In the genomic region with DNA sequence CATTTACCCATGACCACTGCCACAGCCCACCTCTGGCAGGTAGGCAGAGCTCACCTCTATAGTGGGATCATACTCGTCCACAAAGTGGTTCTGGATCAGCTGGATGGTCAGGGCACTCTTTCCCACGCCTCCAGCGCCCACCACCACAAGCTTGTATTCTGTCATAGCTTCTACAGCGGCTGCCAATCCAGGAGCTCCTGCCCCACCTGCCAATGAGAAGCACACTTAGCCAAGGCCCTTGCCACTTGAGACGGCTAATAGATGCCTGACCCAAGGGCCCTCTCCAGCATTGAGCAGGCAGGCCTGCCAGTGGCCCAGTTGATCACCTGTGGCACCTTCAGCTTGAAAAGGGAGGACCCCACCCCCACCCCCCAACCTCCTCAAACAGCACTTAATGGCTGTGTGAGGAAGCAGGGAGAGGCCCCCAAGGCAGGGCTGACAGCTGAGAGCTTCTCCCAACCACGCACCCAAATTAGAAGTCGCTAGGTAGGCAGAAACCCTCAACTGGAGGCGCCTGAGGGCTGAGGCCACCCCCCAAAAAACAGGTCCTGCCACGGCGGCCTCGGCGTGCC, we compare ENCODE assay signal across 7 mouse cellular contexts. TPM values are rescaled to one million over a fixed set of nuclear protein-coding genes. Genes with fewer than 3 reads are reported as not detected.
DNase-seq lines count a peak whose midpoint lies in the region; ATAC-seq and TF ChIP-seq lines count a peak whose summit lies in the region.

No protein-coding gene starts in this region.

- WGBS in limb, embryonic 14.5 days: 43% methylated on average over 7 of the region's 12 CpGs
- WGBS in midbrain, embryonic 16.5 days: 28% methylated on average over 12 of the region's 12 CpGs

- TF ChIP-seq CTCF in embryonic fibroblast, embryonic 13.5 days (IDR thresholded peaks at IDR 0.05; ENCODE audit: borderline replicate concordance, insufficient read depth, low read length): no peak

- peak overlapping the region; percentile 96 for H3K4me2 ChIP-seq in limb, embryonic 14.5 days (replicated peaks; ENCODE audit: low read depth, low read length, severe bottlenecking)
- peak overlapping the region; percentile 94 for H3K4me2 ChIP-seq in midbrain, embryonic 16.5 days (ENCODE audit: low read length)

- H3K9ac ChIP-seq in limb, embryonic 14.5 days (ENCODE audit: low read depth, low read length, severe bottlenecking): peak overlapping the region; percentile 89
- peak overlapping the region; percentile 91 for H3K9ac ChIP-seq in midbrain, embryonic 16.5 days (ENCODE audit: low read depth, low read length)

- H3K36me3 ChIP-seq in megakaryocyte, embryonic 14.5 days (replicated peaks; ENCODE audit: low read length): peaks cover 59% of the 10 kb centered on the region
- peaks cover 39% of the 10 kb centered on the region for H3K36me3 ChIP-seq in limb, embryonic 14.5 days (ENCODE audit: control insufficient read depth, insufficient read depth, low read length)
- peaks cover 32% of the 10 kb centered on the region for H3K36me3 ChIP-seq in midbrain, embryonic 16.5 days (ENCODE audit: control insufficient read depth, insufficient read depth, low read length)

- H3K9me3 ChIP-seq in megakaryocyte, embryonic 14.5 days: no peaks in the 10 kb centered on the region
- H3K9me3 ChIP-seq in limb, embryonic 14.5 days (ENCODE audit: control insufficient read depth, low read length): no peaks in the 10 kb centered on the region
- no peaks in the 10 kb centered on the region for H3K9me3 ChIP-seq in midbrain, embryonic 16.5 days (replicated peaks; ENCODE audit: control insufficient read depth, low read length, poor library complexity, severe bottlenecking)

- peak; percentile 23 for DNase-seq in limb, embryonic 14.5 days (ENCODE audit: low spot score)
- no peak for DNase-seq in urinary bladder, postnatal 4 days (ENCODE audit: low spot score in 2 of 2)
- DNase-seq in right cerebral cortex, postnatal 14 days: no peak

- ATAC-seq in megakaryocyte, adult 5-6 weeks (ENCODE audit: poor library complexity, severe bottlenecking): no peak
- no peak for ATAC-seq in limb, embryonic 14.5 days (ENCODE audit: low FRiP score, low read depth)
- ATAC-seq in midbrain, embryonic 16.5 days: no peak

- peaks cover 60% of the 10 kb centered on the region for H3K4me1 ChIP-seq in megakaryocyte, embryonic 14.5 days
- H3K4me1 ChIP-seq in embryonic fibroblast, embryonic 13.5 days (ENCODE audit: control insufficient read depth, insufficient read depth, low read length): 0 out of 2 replicates have a peak, but pooled peaks cover 2% of the 10 kb centered on the region
- peaks cover 13% of the 10 kb centered on the region for H3K4me1 ChIP-seq in limb, embryonic 14.5 days (ENCODE audit: control insufficient read depth, insufficient read depth, low read length)
- H3K4me1 ChIP-seq in midbrain, embryonic 16.5 days (ENCODE audit: control insufficient read depth, insufficient read depth, low read length): peaks cover 30% of the 10 kb centered on the region

- TF ChIP-seq POLR2A in embryonic fibroblast, embryonic 13.5 days (IDR thresholded peaks at IDR 0.05; ENCODE audit: low read depth, low read length): 0 out of 2 replicates have a peak, but pooled peaks have one; percentile 14
- no peak for TF ChIP-seq POLR2A in limb, embryonic 14.5 days (IDR thresholded peaks at IDR 0.05; ENCODE audit: borderline replicate concordance, extremely low read depth, insufficient read depth, insufficient read length)

- no peaks in the 10 kb centered on the region for H3K27me3 ChIP-seq in megakaryocyte, embryonic 14.5 days (replicated peaks)
- no peaks in the 10 kb centered on the region for H3K27me3 ChIP-seq in limb, embryonic 14.5 days (ENCODE audit: control insufficient read depth, insufficient read depth, low read length)
- H3K27me3 ChIP-seq in midbrain, embryonic 16.5 days (ENCODE audit: control insufficient read depth, insufficient read depth, low read depth, low read length): no peaks in the 10 kb centered on the region

- H3K4me3 ChIP-seq in megakaryocyte, embryonic 14.5 days (replicated peaks): peak overlapping the region; percentile 96
- peak overlapping the region; percentile 77 for H3K4me3 ChIP-seq in embryonic fibroblast, embryonic 13.5 days (ENCODE audit: insufficient read depth, low read length)
- H3K4me3 ChIP-seq in limb, embryonic 14.5 days (replicated peaks; ENCODE audit: low read length): peak overlapping the region; percentile 92
- H3K4me3 ChIP-seq in midbrain, embryonic 16.5 days (ENCODE audit: low read depth, low read length): peak overlapping the region; percentile 94

- 0 out of 2 replicates have a peak overlapping the region, but pooled peaks have one; percentile 33 for H3K27ac ChIP-seq in embryonic fibroblast, embryonic 13.5 days (ENCODE audit: insufficient read depth, low read length)
- H3K27ac ChIP-seq in limb, embryonic 14.5 days (replicated peaks; ENCODE audit: low read depth, low read length): 0 out of 2 replicates have a peak overlapping the region, but pooled peaks have one; percentile 79
- H3K27ac ChIP-seq in midbrain, embryonic 16.5 days (ENCODE audit: low read length): peak overlapping the region; percentile 74; the same call in 1 of the 2 replicates

RNA-seq across cellular contexts. Expression of a gene that starts 0.9 kb away (rescaled TPM):
- polyA plus RNA-seq in megakaryocyte, embryonic 14.5 days (2012; ENCODE audit: insufficient read depth, low replicate concordance): 51.3 and 84.0 TPM in 2 replicates
- 29.0 and 40.0 TPM in 2 replicates for total RNA-seq in megakaryocyte, adult 5-6 weeks (2015)
- total RNA-seq in megakaryocyte, adult 5-6 weeks (2017): 20.7 and 27.1 TPM in 2 replicates
- 54.0 and 62.7 TPM in 2 replicates for polyA plus RNA-seq in embryonic fibroblast, embryonic 13.5 days (2011; ENCODE audit: insufficient read length, low read depth, missing spikeins)
- polyA plus RNA-seq in limb, embryonic 14.5 days (2012; rRNA removed): 111 and 112 TPM in 2 replicates
- polyA plus RNA-seq in limb, embryonic 14.5 days (2014; fragmentation: Nextera tagmentation; extraction: Ambion mirVana): 136 and 143 TPM in 2 replicates
- 139 and 144 TPM in 2 replicates for polyA plus RNA-seq in midbrain, embryonic 16.5 days (2015; fragmentation: Nextera tagmentation; extraction: Ambion mirVana)

RNA-seq across cellular contexts. Expression of a gene that starts 1.1 kb away (rescaled TPM):
- polyA plus RNA-seq in megakaryocyte, embryonic 14.5 days (2012; ENCODE audit: insufficient read depth, low replicate concordance): 12.2 and 18.5 TPM in 2 replicates
- 2.1 and 2.2 TPM in 2 replicates for total RNA-seq in megakaryocyte, adult 5-6 weeks (2015)
- 1.3 and 4.3 TPM in 2 replicates for total RNA-seq in megakaryocyte, adult 5-6 weeks (2017)
- polyA plus RNA-seq in embryonic fibroblast, embryonic 13.5 days (2011; ENCODE audit: insufficient read length, low read depth, missing spikeins): 1.9 and 2.4 TPM in 2 replicates
- 14.8 and 17.8 TPM in 2 replicates for polyA plus RNA-seq in limb, embryonic 14.5 days (2012; rRNA removed)
- polyA plus RNA-seq in limb, embryonic 14.5 days (2014; fragmentation: Nextera tagmentation; extraction: Ambion mirVana): 5.8 and 8.3 TPM in 2 replicates
- polyA plus RNA-seq in midbrain, embryonic 16.5 days (2015; fragmentation: Nextera tagmentation; extraction: Ambion mirVana): 11.5 and 12.7 TPM in 2 replicates

RNA-seq across cellular contexts. Expression of a gene that starts 20.2 kb away (rescaled TPM):
- 26.5 and 43.0 TPM in 2 replicates for polyA plus RNA-seq in megakaryocyte, embryonic 14.5 days (2012; ENCODE audit: insufficient read depth, low replicate concordance)
- total RNA-seq in megakaryocyte, adult 5-6 weeks (2015): 70.5 and 86.8 TPM in 2 replicates
- total RNA-seq in megakaryocyte, adult 5-6 weeks (2017): 74.2 and 94.3 TPM in 2 replicates
- 108 and 119 TPM in 2 replicates for polyA plus RNA-seq in embryonic fibroblast, embryonic 13.5 days (2011; ENCODE audit: insufficient read length, low read depth, missing spikeins)
- polyA plus RNA-seq in limb, embryonic 14.5 days (2012; rRNA removed): 92.3 and 105 TPM in 2 replicates
- 190 and 216 TPM in 2 replicates for polyA plus RNA-seq in limb, embryonic 14.5 days (2014; fragmentation: Nextera tagmentation; extraction: Ambion mirVana)
- 35.3 and 37.8 TPM in 2 replicates for polyA plus RNA-seq in midbrain, embryonic 16.5 days (2015; fragmentation: Nextera tagmentation; extraction: Ambion mirVana)

RNA-seq across cellular contexts. Expression of a gene that starts 21.0 kb away (rescaled TPM):
- 0.57 TPM in 1 of 2 replicates, not detected in the other for polyA plus RNA-seq in megakaryocyte, embryonic 14.5 days (2012; ENCODE audit: insufficient read depth, low replicate concordance)
- 0.36 TPM in 1 of 2 replicates, not detected in the other for total RNA-seq in megakaryocyte, adult 5-6 weeks (2015)
- 0.04 TPM in 1 of 2 replicates, not detected in the other for total RNA-seq in megakaryocyte, adult 5-6 weeks (2017)
- 0.38 and 0.58 TPM in 2 replicates for polyA plus RNA-seq in embryonic fibroblast, embryonic 13.5 days (2011; ENCODE audit: insufficient read length, low read depth, missing spikeins)
- 6.6 and 6.9 TPM in 2 replicates for polyA plus RNA-seq in limb, embryonic 14.5 days (2012; rRNA removed)
- polyA plus RNA-seq in limb, embryonic 14.5 days (2014; fragmentation: Nextera tagmentation; extraction: Ambion mirVana): 0.95 and 1.7 TPM in 2 replicates
- polyA plus RNA-seq in midbrain, embryonic 16.5 days (2015; fragmentation: Nextera tagmentation; extraction: Ambion mirVana): 0.23 and 0.81 TPM in 2 replicates

RNA-seq across cellular contexts. Expression of a gene that starts 22.8 kb away (rescaled TPM):
- 3.6 and 11.1 TPM in 2 replicates for polyA plus RNA-seq in megakaryocyte, embryonic 14.5 days (2012; ENCODE audit: insufficient read depth, low replicate concordance)
- 3.9 and 4.1 TPM in 2 replicates for total RNA-seq in megakaryocyte, adult 5-6 weeks (2015)
- total RNA-seq in megakaryocyte, adult 5-6 weeks (2017): 2.2 and 4.1 TPM in 2 replicates
- 3.9 and 5.8 TPM in 2 replicates for polyA plus RNA-seq in embryonic fibroblast, embryonic 13.5 days (2011; ENCODE audit: insufficient read length, low read depth, missing spikeins)
- 40.0 and 44.8 TPM in 2 replicates for polyA plus RNA-seq in limb, embryonic 14.5 days (2012; rRNA removed)
- 30.9 and 31.7 TPM in 2 replicates for polyA plus RNA-seq in limb, embryonic 14.5 days (2014; fragmentation: Nextera tagmentation; extraction: Ambion mirVana)
- 19.8 and 21.2 TPM in 2 replicates for polyA plus RNA-seq in midbrain, embryonic 16.5 days (2015; fragmentation: Nextera tagmentation; extraction: Ambion mirVana)
